Mouse (Mus musculus) cerebellum, adult 2 months (tissue): ENCODE results near the gene Swap70. TPM values are rescaled to one million over a fixed set of nuclear protein-coding genes. Genes with fewer than 3 reads are reported as not detected.

Experiments used
- DNase-seq, 2 experiments: peaks; one replicate each; pipeline ENCODE4 v3.0.0; 2021
- H3K27ac ChIP-seq: fragments of 200-500 bp; 2 replicates; pipeline ENCODE4 v1.5.1; 2012; ENCODE audit warnings: low read length, control low read depth, inconsistent platforms; ENCODE audit not compliant: insufficient read depth
- H3K27me3 ChIP-seq: fragments of 200-500 bp; 2 replicates; pipeline ENCODE4 v1.6.1; 2012; ENCODE audit warnings: inconsistent platforms, mild to moderate bottlenecking, low read length, moderate library complexity; ENCODE audit not compliant: control insufficient read depth, insufficient read depth
- H3K4me1 ChIP-seq: fragments of 200-500 bp; 2 replicates; pipeline ENCODE4 v1.6.1; 2011; ENCODE audit warnings: low read length; ENCODE audit not compliant: control insufficient read depth, insufficient read depth
- H3K4me3 ChIP-seq: fragments of 200-500 bp; replicated peaks from 2 replicates; pipeline ENCODE3; 2011; ENCODE audit warnings: mild to moderate bottlenecking, low read depth, low read length, control low read depth; ENCODE audit not compliant: insufficient read depth
- CTCF ChIP-seq: fragments of 200-500 bp; IDR thresholded peaks from 2 replicates; pipeline ENCODE4 v1.5.1; 2011; ENCODE audit warnings: low read depth, mild to moderate bottlenecking, control low read depth, low read length, moderate library complexity, borderline replicate concordance; ENCODE audit not compliant: insufficient read depth
- POLR2A ChIP-seq: fragments of 200-500 bp; IDR thresholded peaks from 2 replicates; pipeline ENCODE4 v1.6.1; 2011; ENCODE audit warnings: low read length, control low read depth, borderline replicate concordance; ENCODE audit not compliant: insufficient read depth
- WGBS: fragments of 180-500 bp; shearing (Covaris S2); methylation state at CpG from one replicate; pipeline ENCODE4 v1.1.7; 2018; 5-methylcytosine and 5-hydroxymethylcytosine counted together
- polyA plus RNA-seq: library from polyadenylated mRNA; depleted of rRNA; stranded (reverse); fragments of >200 nt; gene quantifications from 2 replicates; pipeline ENCODE4 v1.2.3, GENCODE M21; 2012

Gene Swap70
- polyA plus RNA-seq, 1 experiment, result 5.4 TPM

GRCm38 (mm10) chr7:110302886-110303285 is 81.4 kb downstream of the Swap70 start:
- Histone ChIP-seq H3K27ac (no peak overlapping the region), H3K27me3 (no peaks in the 10 kb centered on the region), H3K4me3 (no peak overlapping the region), H3K4me1 (no peaks in the 10 kb centered on the region; the same call in 1 of the 2 replicates)
- TF ChIP-seq POLR2A, result no peak
- no peak for TF ChIP-seq CTCF
- 83% methylated on average over 6 of the region's 6 CpGs for WGBS
- no peak for DNase-seq

- H3K27ac ChIP-seq, result no peak overlapping the region
- no peak overlapping the region for H3K4me3 ChIP-seq
- 58% methylated on average over 4 of the region's 4 CpGs for WGBS
- peaks cover 3% of the 10 kb centered on the region for H3K4me1 ChIP-seq
- H3K27me3 ChIP-seq, result no peaks in the 10 kb centered on the region
- no peak for DNase-seq
- no peak for TF ChIP-seq POLR2A
- no peak for TF ChIP-seq CTCF
These were observed 84.0 kb downstream of the Swap70 start for GRCm38 (mm10) chr7:110305486-110305885.

- Histone ChIP-seq H3K27me3 (no peaks in the 10 kb centered on the region), H3K27ac (no peak overlapping the region), H3K4me3 (no peak overlapping the region), H3K4me1 (peaks cover 3% of the 10 kb centered on the region)
- no peak for TF ChIP-seq POLR2A
- no peak for TF ChIP-seq CTCF
- no peak for DNase-seq
- 69% methylated on average over 5 of the region's 5 CpGs for WGBS
These were observed 84.8 kb downstream of the Swap70 start for GRCm38 (mm10) chr7:110306281-110306680.

- Histone ChIP-seq H3K27ac (no peak overlapping the region), H3K4me1 (peaks cover 3% of the 10 kb centered on the region), H3K27me3 (no peaks in the 10 kb centered on the region), H3K4me3 (no peak overlapping the region)
- no peak for DNase-seq
- TF ChIP-seq POLR2A, result no peak
- no peak for TF ChIP-seq CTCF
- 83% methylated on average over 11 of the region's 11 CpGs for WGBS
These were observed 86.2 kb downstream of the Swap70 start for GRCm38 (mm10) chr7:110307741-110308140.

- 19% methylated on average over 8 of the region's 8 CpGs for WGBS
These were observed 87.7 kb downstream of the Swap70 start for GRCm38 (mm10) chr7:110309246-110309645.

GRCm38 (mm10) chr7:110313392-110314055 is 92.0 kb downstream of the Swap70 start:
- 97% methylated on average over 9 of the region's 9 CpGs for WGBS
- DNase-seq, result no peak
- no peak overlapping the region for H3K27ac ChIP-seq
- H3K27me3 ChIP-seq, result no peaks in the 10 kb centered on the region
- H3K4me3 ChIP-seq, result no peak overlapping the region
- H3K4me1 ChIP-seq, result peaks cover 12% of the 10 kb centered on the region
- TF ChIP-seq POLR2A, result no peak
- no peak for TF ChIP-seq CTCF

More at GRCm38 (mm10) chr7:110309246-110309645, 87.7 kb downstream of the Swap70 start:
- peaks cover 3% of the 10 kb centered on the region for H3K4me1 ChIP-seq
- no peak overlapping the region for H3K4me3 ChIP-seq
- no peak for TF ChIP-seq POLR2A
- no peak for TF ChIP-seq CTCF
- no peak overlapping the region for H3K27ac ChIP-seq
- H3K27me3 ChIP-seq, result no peaks in the 10 kb centered on the region
- peak; percentile 45 to 56 for DNase-seq

- Histone ChIP-seq H3K4me1 (peaks cover 9% of the 10 kb centered on the region), H3K27me3 (no peaks in the 10 kb centered on the region), H3K27ac (no peak overlapping the region), H3K4me3 (no peak overlapping the region)
- WGBS, result 26% methylated on average over 7 of the region's 7 CpGs
- peak; percentile 64 to 84 for DNase-seq
- TF ChIP-seq POLR2A, result no peak
These were observed 92.9 kb downstream of the Swap70 start for GRCm38 (mm10) chr7:110314401-110314890.

- Histone ChIP-seq H3K4me1 (peaks cover 9% of the 10 kb centered on the region), H3K27ac (no peak overlapping the region), H3K27me3 (no peaks in the 10 kb centered on the region), H3K4me3 (no peak overlapping the region)
- TF ChIP-seq CTCF, result no peak
- no peak for TF ChIP-seq POLR2A
- 85% methylated on average over 1 of the region's 1 CpGs for WGBS
- peak in 1 of 2 experiments; percentile 30 for DNase-seq
These were observed 93.8 kb downstream of the Swap70 start for GRCm38 (mm10) chr7:110315352-110315751.
